Mouse (Mus musculus): Measurements from ENCODE around the gene Calr4. TPM values are rescaled to one million over a fixed set of nuclear protein-coding genes. Genes with fewer than 3 reads are reported as not detected.

Gene Calr4
- total and polyA plus RNA-seq, 3 experiments, result not detected

DNA sequence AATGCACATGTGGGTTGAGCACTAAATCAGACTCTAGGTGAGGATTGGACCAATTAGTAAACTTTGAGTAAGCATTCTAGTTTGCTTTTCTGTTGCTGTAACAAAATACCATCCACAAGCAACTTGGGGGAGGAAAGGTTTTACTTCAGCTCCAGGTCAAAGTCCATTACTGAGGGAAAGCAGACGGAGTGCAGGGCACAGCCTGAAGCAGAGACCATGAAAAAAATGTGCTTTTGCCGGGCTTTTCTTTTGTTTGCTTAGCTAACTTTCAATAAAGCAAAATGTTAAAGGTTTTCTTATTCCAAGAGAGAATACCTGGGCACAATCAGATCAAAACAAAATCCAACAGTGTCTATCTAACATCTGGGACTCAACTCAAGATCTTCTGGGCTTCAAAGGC lies 32.5 kb downstream of the Calr4 start:
- Histone ChIP-seq H3K36me3 (replicated peaks in 1 of 2; ENCODE audit: control insufficient read depth in 1 of 2, insufficient read depth in 1 of 2, low read length in 1 of 2) (no peaks in the 10 kb centered on the region), H3K27me3 (replicated peaks) (no peaks in the 10 kb centered on the region), H3K9me3 (replicated peaks; ENCODE audit: low read length) (no peaks in the 10 kb centered on the region), H3K79me2 (replicated peaks; ENCODE audit: control insufficient read depth, extremely low read depth, insufficient read depth, poor library complexity, severe bottlenecking) (no peaks in the 10 kb centered on the region), H3K4me3 (replicated peaks in 1 of 3; ENCODE audit: low read depth in 2 of 3, low read length in 2 of 3, poor library complexity in 1 of 3) (no peak overlapping the region), H3K4me2 (ENCODE audit: insufficient read depth, low read depth, poor library complexity, severe bottlenecking) (no peak overlapping the region), H3K27ac (ENCODE audit: insufficient read depth, low read depth) (no peak overlapping the region), H3K9ac (ENCODE audit: insufficient read depth, low read depth) (no peak overlapping the region), H3K4me1 (ENCODE audit: control insufficient read depth in 1 of 2, insufficient read depth in 2 of 2) (peaks cover 0 to 34% of the 10 kb centered on the region in 2 experiments; a peak in 3 of 4 replicates)
- TF ChIP-seq RAD21 (IDR thresholded peaks at IDR 0.05; ENCODE audit: low read depth, low read length) (no peak), CTCF (conservative IDR thresholded peaks at IDR 0.05 in 1 of 2, IDR thresholded peaks at IDR 0.05 in 1 of 2; ENCODE audit: low read depth in 2 of 2, low read length in 2 of 2) (no peak), CHD2 (IDR thresholded peaks at IDR 0.05; ENCODE audit: low read length) (no peak)
- no peak for DNase-seq (ENCODE audit: extremely low read depth)
- dilution Hi-C loops (cut with MboI; ENCODE audit: extremely low pct_ligation_motif_present, extremely low pct_unique_long_range_greater_than_20kb, low sequenced_read_pairs), result no loop called here
- in situ Hi-C loops (cut with MboI; ENCODE audit: low pct_ligation_motif_present, low pct_unique_long_range_greater_than_20kb, low sequenced_read_pairs), result no loop called here

GRCm38 (mm10) chr4:109267452-109267851 lies 33.2 kb downstream of the Calr4 start:
- in situ Hi-C loops (cut with MboI; ENCODE audit: low pct_ligation_motif_present, low pct_unique_long_range_greater_than_20kb, low sequenced_read_pairs), result no loop called here
- peak; percentile 73 for TF ChIP-seq IRF4 (IDR thresholded peaks at IDR 0.05; ENCODE audit: low read depth, low read length)
- TF ChIP-seq ZNF384 (IDR thresholded peaks at IDR 0.05; ENCODE audit: low read depth, low read length), result peak; percentile 92
- TF ChIP-seq EP300 (IDR thresholded peaks at IDR 0.05; ENCODE audit: low read length), result peak; percentile 75
- TF ChIP-seq ZC3H11A (IDR thresholded peaks at IDR 0.05; ENCODE audit: low read depth, low read length), result no peak
- H3K27ac ChIP-seq (ENCODE audit: insufficient read depth, low read depth), result no peak overlapping the region
- H3K36me3 ChIP-seq (replicated peaks in 1 of 2; ENCODE audit: control insufficient read depth in 1 of 2, insufficient read depth in 1 of 2, low read length in 1 of 2), result no peaks in the 10 kb centered on the region
- no peak for DNase-seq (ENCODE audit: extremely low read depth)
- no peaks in the 10 kb centered on the region for H3K27me3 ChIP-seq (replicated peaks)
- H3K4me1 ChIP-seq (ENCODE audit: control insufficient read depth in 1 of 2, insufficient read depth in 2 of 2), result peaks cover 0 to 41% of the 10 kb centered on the region in 2 experiments; a peak in 3 of 4 replicates
- dilution Hi-C loops (cut with MboI; ENCODE audit: extremely low pct_ligation_motif_present, extremely low pct_unique_long_range_greater_than_20kb, low sequenced_read_pairs), result no loop called here
- H3K9ac ChIP-seq (ENCODE audit: insufficient read depth, low read depth), result no peak overlapping the region
- no peaks in the 10 kb centered on the region for H3K79me2 ChIP-seq (replicated peaks; ENCODE audit: control insufficient read depth, extremely low read depth, insufficient read depth, poor library complexity, severe bottlenecking)
- no peak overlapping the region for H3K4me3 ChIP-seq (replicated peaks in 1 of 3; ENCODE audit: low read depth in 2 of 3, low read length in 2 of 3, poor library complexity in 1 of 3)
- no peaks in the 10 kb centered on the region for H3K9me3 ChIP-seq (replicated peaks; ENCODE audit: low read length)
- no peak overlapping the region for H3K4me2 ChIP-seq (ENCODE audit: insufficient read depth, low read depth, poor library complexity, severe bottlenecking)

DNA sequence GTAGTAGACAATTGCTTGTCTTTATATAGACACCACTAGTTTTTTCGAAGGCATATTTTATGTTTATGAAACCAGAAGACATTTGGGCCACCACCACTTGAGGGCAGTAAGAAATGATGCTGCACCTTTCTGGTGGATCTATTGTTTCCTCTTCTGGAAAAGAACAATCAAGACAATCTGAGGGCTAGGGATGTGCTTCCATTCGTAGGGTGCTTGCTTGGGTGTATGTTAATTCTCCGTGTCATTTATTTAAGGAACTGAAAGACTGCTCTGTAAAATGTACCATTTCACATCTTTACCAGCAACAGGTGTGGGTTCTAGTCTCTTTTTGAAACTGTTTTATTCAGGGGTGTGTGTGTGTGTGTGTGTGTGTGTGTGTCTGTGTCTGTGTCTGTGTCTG lies 34.6 kb downstream of the Calr4 start:
- Histone ChIP-seq H3K36me3 (replicated peaks in 1 of 2; ENCODE audit: control insufficient read depth in 1 of 2, insufficient read depth in 1 of 2, low read length in 1 of 2) (no peaks in the 10 kb centered on the region), H3K27ac (ENCODE audit: insufficient read depth, low read depth) (no peak overlapping the region), H3K4me3 (replicated peaks in 1 of 3; ENCODE audit: low read depth in 2 of 3, low read length in 2 of 3, poor library complexity in 1 of 3) (no peak overlapping the region), H3K9ac (ENCODE audit: insufficient read depth, low read depth) (no peak overlapping the region), H3K79me2 (replicated peaks; ENCODE audit: control insufficient read depth, extremely low read depth, insufficient read depth, poor library complexity, severe bottlenecking) (no peaks in the 10 kb centered on the region), H3K9me3 (replicated peaks; ENCODE audit: low read length) (no peaks in the 10 kb centered on the region), H3K27me3 (replicated peaks) (no peaks in the 10 kb centered on the region), H3K4me1 (ENCODE audit: control insufficient read depth in 1 of 2, insufficient read depth in 2 of 2) (peaks cover 0 to 50% of the 10 kb centered on the region in 2 experiments; a peak in 3 of 4 replicates), H3K4me2 (ENCODE audit: insufficient read depth, low read depth, poor library complexity, severe bottlenecking) (peak overlapping the region; percentile 13; the same call in 1 of the 2 replicates)
- DNase-seq (ENCODE audit: extremely low read depth), result no peak
- dilution Hi-C loops (cut with MboI; ENCODE audit: extremely low pct_ligation_motif_present, extremely low pct_unique_long_range_greater_than_20kb, low sequenced_read_pairs), result no loop called here
- in situ Hi-C loops (cut with MboI; ENCODE audit: low pct_ligation_motif_present, low pct_unique_long_range_greater_than_20kb, low sequenced_read_pairs), result no loop called here
- TF ChIP-seq BHLHE40 (IDR thresholded peaks at IDR 0.05; ENCODE audit: low read depth, low read length) (no peak), JUND (conservative IDR thresholded peaks at IDR 0.05; ENCODE audit: low read depth, low read length) (peak; percentile 59; the same call in 1 of the 2 replicates), CTCF (conservative IDR thresholded peaks at IDR 0.05 in 1 of 2, IDR thresholded peaks at IDR 0.05 in 1 of 2; ENCODE audit: low read depth in 2 of 2, low read length in 2 of 2) (peak in 1 of 2 experiments; percentile 50; a peak in 2 of 4 replicates), CHD1 (IDR thresholded peaks at IDR 0.05; ENCODE audit: low read depth, low read length) (no peak), SMC3 (IDR thresholded peaks at IDR 0.05; ENCODE audit: low read depth, low read length) (peak; percentile 32), RAD21 (IDR thresholded peaks at IDR 0.05; ENCODE audit: low read depth, low read length) (peak; percentile 44), MAX (IDR thresholded peaks at IDR 0.05; ENCODE audit: low read length) (no peak), RCOR1 (conservative IDR thresholded peaks at IDR 0.05; ENCODE audit: low read depth, low read length) (peak; percentile 58; the same call in 1 of the 2 replicates), IRF4 (IDR thresholded peaks at IDR 0.05; ENCODE audit: low read depth, low read length) (peak; percentile 69), ETS1 (conservative IDR thresholded peaks at IDR 0.05; ENCODE audit: low read depth, low read length) (no peak), UBTF (IDR thresholded peaks at IDR 0.05; ENCODE audit: low read depth, low read length) (no peak), POLR2AphosphoS2 (IDR thresholded peaks at IDR 0.05; ENCODE audit: low read depth, low read length) (no peak), E2F4 (IDR thresholded peaks at IDR 0.05; ENCODE audit: insufficient replicate concordance, low read depth, low read length) (no peak), TCF12 (IDR thresholded peaks at IDR 0.05; ENCODE audit: low read depth, low read length) (peak; percentile 59), KAT2A (IDR thresholded peaks at IDR 0.05; ENCODE audit: insufficient replicate concordance, low read length) (no peak), ZMIZ1 (IDR thresholded peaks at IDR 0.05; ENCODE audit: low read depth, low read length) (no peak), MEF2A (IDR thresholded peaks at IDR 0.05; ENCODE audit: borderline replicate concordance, low read depth, low read length) (peak; percentile 42; the same call in 1 of the 2 replicates), ZC3H11A (IDR thresholded peaks at IDR 0.05; ENCODE audit: low read depth, low read length) (no peak), PAX5 (IDR thresholded peaks at IDR 0.05; ENCODE audit: low read length) (no peak), NELFE (IDR thresholded peaks at IDR 0.05; ENCODE audit: low read depth, low read length) (no peak), ELF1 (IDR thresholded peaks at IDR 0.05; ENCODE audit: low read depth, low read length) (no peak), MXI1 (IDR thresholded peaks at IDR 0.05; ENCODE audit: low read depth, low read length) (no peak), TBP (conservative IDR thresholded peaks at IDR 0.05; ENCODE audit: low read depth, low read length) (no peak), ZNF384 (IDR thresholded peaks at IDR 0.05; ENCODE audit: low read depth, low read length) (no peak)
